Mouse (Mus musculus) heart, adult 8-10 months (tissue): ENCODE data around the gene Tab1. TPM values are rescaled to one million over a fixed set of nuclear protein-coding genes. Genes with fewer than 3 reads are reported as not detected.

Experiments used
- DNase-seq: peaks from one replicate; pipeline ENCODE4 v3.0.0; 2022; ENCODE audit warnings: low spot score
- total RNA-seq, 4 experiments: library from RNA; stranded (reverse); gene quantifications; 2 replicates each; pipeline ENCODE4 v1.2.4; 2022

Gene Tab1
- total RNA-seq, 4 experiments from 2014 or later: 17.7 to 24.7 (median 23.3) TPM

- no peak for DNase-seq
Measured at GRCm38 (mm10) chr15:80163274-80163673, 30.3 kb downstream of the Tab1 start.

DNA sequence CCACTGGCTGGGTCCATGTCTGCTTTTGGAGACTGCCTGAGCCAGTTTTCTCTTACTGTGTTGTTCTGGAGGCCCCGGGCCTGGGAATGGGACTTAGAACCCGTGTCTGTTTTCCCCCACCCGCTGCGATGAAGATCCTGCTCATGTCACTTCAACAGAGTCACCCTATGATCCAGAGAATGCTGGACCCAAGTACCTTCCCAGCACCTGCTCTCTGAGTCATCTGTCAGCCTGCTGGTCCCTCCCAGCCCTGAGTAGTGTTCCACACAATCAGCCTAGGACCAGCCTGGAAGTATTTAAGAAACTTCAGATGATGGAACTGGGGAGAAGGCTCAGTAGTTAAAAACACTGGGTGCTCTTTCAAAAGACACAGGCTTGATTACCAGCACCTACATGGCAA lies 30.8 kb downstream of the Tab1 start:
- DNase-seq: no peak

DNA sequence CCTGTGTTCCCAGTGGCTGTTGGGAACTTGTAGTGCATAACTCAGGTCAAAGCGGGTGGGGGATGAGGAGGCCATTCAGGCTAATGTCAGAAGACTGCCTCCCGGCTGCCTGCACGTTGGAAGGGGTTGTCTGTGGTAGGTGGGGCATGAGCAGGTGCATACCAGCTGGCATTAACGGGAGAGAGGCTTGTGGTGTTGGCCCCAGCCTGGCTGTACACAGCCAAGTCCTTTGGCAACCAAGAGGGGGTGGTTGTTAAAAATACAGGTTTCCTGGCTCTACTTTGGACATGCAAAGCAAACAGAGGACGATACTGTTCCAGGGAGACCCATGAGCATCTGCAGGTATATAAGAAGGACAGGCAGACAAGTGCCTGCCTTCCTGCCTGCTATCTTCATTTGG lies 32.5 kb downstream of the Tab1 start:
- DNase-seq: no peak

DNA sequence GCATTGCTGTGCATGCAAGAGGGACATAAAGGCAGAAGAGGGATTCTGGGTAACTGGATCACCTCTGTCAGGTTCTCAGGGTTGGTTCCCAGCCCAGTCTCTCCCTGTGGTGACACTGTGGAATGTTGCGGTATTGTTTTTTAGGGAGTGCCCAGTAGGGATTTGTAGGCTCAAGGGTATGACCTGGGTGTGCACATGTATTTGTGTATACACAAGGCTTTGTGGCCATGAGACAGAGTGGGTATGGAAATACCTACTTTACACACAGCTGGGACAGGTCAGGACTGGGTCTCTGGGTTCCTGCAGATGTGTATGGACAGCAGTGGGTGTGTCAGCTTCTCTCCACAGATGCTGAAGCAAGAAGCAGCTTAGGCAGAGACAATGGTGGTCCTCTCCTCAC lies 36.6 kb downstream of the Tab1 start:
- no peak for DNase-seq

- no peak for DNase-seq
Measured at GRCm38 (mm10) chr15:80170357-80170756, 37.4 kb downstream of the Tab1 start.

DNA sequence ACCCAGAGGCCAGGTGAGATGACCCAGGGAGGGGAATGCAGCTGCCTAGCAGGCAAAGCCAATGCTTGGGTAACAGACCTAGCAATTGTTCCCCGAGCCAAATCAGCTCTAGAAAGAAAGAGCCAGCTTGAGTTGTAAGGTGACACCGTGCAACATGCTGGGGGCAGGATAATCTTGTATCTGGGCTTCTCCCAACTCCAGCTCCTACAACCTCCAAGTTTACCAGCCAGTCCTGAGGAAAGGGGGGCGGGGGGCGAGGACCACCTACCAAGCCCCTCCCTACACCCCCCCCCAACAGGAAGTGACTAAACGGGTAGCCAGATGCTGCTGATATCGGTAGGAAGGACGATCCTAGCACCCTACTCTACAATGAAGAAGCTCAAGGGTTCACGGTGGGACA lies 38.4 kb downstream of the Tab1 start:
- DNase-seq: no peak

DNA sequence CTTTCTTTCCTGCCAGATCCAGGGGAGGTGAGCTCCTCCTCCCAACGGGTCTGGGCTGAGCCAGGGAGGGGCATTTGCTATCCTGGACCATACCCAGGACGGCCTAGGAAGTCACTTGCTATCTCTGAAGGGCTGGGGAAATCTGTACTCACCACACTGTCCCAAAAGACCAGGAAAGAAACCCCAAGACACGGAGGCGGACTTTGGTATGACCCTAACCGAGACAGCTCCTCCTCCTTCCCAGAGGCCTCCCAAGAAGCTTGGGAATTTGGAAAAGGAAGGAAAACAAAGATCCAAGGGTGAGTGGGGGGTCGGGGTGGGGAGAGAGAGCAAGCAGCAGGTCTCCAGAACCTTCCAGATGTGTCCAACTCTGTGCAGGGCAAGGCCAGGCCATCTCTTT lies 38.9 kb downstream of the Tab1 start:
- DNase-seq: no peak

- no peak for DNase-seq
Measured at GRCm38 (mm10) chr15:80173001-80173771, 40.3 kb downstream of the Tab1 start, which contains the start of gene Mgat3. Gene Mgat3 (plus strand): TSS chr15:80173721.

GRCm38 (mm10) chr15:80173781-80174597 lies 41.1 kb downstream of the Tab1 start:
- no peak for DNase-seq

DNA sequence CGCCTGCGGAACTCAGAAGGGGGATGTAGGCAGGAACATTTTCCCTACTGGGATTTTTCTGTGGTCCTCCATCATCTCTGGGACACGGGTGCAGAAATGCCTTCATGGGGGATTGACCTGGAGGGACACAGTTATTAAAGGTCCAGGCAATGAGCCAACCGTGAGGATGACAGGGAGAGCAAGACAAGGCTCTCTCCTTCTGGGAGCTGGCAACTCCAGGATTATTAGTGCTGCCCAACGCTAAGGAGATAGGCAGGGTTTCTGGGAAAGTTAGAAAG lies 41.6 kb downstream of the Tab1 start:
- DNase-seq: no peak

- DNase-seq: no peak
Measured at GRCm38 (mm10) chr15:80175316-80175715, 42.4 kb downstream of the Tab1 start.

DNA sequence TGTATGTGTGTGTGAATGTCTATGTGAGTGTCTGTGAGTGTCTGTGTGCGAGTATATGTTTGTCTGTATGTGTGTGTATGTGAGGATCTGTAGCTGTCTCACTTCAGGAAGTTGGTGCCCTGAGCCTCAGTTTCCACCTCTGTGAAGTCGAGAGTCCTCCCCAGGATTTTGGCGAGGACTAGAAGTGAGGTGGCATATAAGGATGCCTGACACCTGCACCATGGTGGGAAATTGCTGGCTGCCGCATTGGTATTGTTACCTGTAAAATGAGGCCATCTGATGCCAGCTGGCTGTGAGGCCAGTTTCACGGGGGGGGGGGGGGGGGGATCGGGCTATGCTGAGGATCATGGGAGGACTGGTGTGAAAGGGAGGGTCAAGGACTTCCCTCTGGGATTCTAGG lies 42.8 kb downstream of the Tab1 start:
- DNase-seq: no peak

GRCm38 (mm10) chr15:80181561-80181960 lies 48.6 kb downstream of the Tab1 start:
- no peak for DNase-seq

- DNase-seq: no peak
Measured at GRCm38 (mm10) chr15:80182072-80182700, 49.3 kb downstream of the Tab1 start.

DNA sequence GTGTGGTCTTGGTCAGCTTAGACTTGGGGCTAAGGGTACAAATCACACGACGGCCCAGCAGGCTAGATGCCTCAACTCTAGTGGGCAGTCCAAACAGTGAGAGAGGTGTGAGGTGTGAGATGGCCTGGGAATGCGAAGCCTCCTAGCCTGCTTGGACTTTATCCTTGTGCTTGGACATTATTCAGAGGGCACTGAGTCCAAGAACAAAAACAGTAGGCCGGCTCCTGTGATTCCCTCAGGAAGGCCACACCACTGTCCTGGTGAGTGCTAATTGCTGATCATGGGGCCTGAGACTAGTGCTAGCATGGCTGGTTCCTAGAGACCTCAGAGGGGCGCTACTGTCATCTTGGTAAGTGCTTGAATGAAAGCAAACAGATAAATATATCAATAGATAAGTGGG lies 56.0 kb downstream of the Tab1 start:
- no peak for DNase-seq

GRCm38 (mm10) chr15:80190075-80190474 lies 57.1 kb downstream of the Tab1 start:
- no peak for DNase-seq

- no peak for DNase-seq
Measured at GRCm38 (mm10) chr15:80191585-80192245, 58.8 kb downstream of the Tab1 start.

- DNase-seq: no peak
Measured at GRCm38 (mm10) chr15:80192246-80192585, 59.3 kb downstream of the Tab1 start.

DNA sequence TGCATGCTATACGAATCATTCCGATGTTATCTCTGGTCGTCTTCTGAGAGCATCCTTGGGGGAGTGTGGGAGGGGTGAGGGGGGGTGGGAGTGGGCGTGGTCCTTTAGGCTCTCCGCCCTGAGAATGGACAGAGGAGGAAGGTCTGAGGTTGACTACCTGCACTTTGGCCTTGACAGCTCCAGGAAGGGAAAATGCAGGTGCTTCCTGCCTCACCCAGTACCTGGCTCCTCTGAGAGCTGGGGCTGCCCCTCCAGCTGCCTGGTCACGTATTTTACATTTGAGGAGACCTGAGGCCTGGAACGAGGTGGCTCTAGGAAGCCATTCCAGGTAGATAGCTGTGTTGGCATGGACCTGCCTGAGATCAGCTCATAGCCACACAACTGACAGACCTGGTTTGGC lies 59.9 kb downstream of the Tab1 start:
- no peak for DNase-seq

DNA sequence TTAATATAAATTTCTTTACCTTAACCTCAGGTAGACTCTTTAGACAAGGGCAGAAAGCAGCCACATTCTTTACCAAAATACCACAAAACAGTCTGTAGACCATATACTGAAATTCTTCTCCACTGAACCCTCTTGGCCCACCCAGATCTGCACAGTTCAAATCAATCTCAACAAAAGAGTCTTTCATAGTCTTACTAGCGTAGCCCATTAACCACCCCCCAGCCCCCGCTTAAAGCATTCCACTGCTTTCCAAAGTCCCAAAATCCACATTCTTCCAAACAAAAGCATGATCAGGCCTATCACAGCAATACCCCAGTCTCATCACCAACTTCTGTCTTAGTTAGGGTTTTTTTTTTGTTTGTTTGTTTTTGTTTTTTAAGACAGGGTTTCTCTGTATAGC lies 66.6 kb downstream of the Tab1 start:
- DNase-seq: no peak

GRCm38 (mm10) chr15:80202111-80202775 lies 69.3 kb downstream of the Tab1 start:
- DNase-seq: peak; percentile 11

DNA sequence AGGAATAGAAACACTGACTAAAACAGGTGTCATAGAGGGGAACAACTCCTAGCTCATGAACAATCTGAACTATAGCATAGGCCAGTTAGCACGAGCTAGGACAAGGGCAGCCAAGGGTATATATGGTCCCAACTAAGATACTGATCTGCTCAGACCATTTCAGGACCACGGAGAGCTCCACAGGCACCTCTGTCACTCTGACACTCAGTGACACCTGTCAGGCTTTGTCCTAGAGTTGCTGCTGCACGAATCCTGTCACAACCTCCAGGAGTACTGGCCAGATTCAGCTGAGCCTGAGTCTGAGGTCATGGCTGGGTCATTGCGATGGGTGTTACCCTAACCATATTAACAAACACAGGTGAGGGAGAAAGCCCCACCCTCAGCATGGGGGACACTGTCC lies 70.5 kb downstream of the Tab1 start:
- DNase-seq: no peak
